Mouse (Mus musculus): ENCODE results near the gene Rgl2. TPM values are rescaled to one million over a fixed set of nuclear protein-coding genes. Genes with fewer than 3 reads are reported as not detected.

Gene Rgl2
- polyA plus RNA-seq, 1 experiment from 2014 or later: 52.7 TPM

DNA sequence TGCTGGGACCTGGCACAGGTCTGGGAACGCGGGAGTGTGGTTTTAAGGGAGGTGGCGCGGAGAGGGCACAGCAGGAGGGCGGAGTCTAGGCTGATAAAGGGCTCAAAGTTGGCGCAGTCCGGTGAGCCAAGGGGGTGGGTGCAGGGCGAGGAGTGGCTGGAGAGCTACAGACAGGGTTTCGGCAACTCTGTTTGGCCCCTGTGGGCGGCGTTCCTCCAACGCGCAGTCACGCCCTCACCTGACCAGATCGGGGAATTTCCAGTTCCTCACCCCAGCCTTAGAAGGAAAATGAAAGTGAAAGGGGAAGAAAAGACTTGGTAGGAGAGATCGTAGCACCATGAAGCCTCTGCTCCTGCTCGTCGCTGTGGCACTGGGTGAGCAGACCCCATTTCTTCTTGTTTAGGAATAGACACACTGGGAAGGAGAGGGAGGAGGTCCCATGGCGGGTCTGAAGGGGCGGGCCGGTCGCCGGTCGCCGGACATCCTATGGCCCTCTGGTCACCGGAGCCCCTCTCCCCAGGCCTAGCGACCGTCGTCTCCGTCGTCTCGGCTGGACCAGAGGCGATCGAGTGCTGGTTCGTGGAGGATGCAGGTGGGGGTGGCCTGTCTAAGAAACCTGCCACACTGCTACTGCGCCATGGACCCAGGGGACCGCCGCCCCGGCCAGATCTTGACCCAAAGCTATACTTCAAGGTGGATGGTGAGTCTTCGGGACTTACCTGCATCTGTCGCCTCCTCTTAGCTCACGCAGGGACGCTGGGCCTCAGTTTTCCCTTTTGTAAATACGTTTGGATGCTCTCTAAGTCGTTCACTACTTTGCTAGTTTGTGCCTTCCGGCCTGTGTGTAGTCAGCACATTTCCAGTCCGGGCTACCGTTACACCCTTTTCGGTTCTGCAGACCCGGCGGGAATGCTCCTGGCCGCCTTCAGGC, 9.7 kb upstream of the Rgl2 start:
- Histone ChIP-seq H3K4me3 (ENCODE audit: low read length) (peak overlapping the region; percentile 49), H3K9ac (ENCODE audit: low read depth, low read length) (peak overlapping the region; percentile 63), H3K4me1 (ENCODE audit: control insufficient read depth, insufficient read depth, low read depth, low read length) (peaks cover 30% of the 10 kb centered on the region), H3K36me3 (ENCODE audit: control insufficient read depth, insufficient read depth, low read length) (no peaks in the 10 kb centered on the region), H3K4me2 (ENCODE audit: low read length) (peak overlapping the region; percentile 78), H3K27ac (ENCODE audit: low read depth, low read length) (peak overlapping the region; percentile 60), H3K27me3 (replicated peaks; ENCODE audit: control insufficient read depth, insufficient read depth, low read length) (0 out of 2 replicates have a peak, but pooled peaks cover 3% of the 10 kb centered on the region), H3K9me3 (ENCODE audit: control insufficient read depth, low read length) (no peaks in the 10 kb centered on the region)
- 2% methylated on average over 51 of the region's 52 CpGs for WGBS
- ATAC-seq: no peak

- peak overlapping the region; percentile 78 for H3K4me2 ChIP-seq (ENCODE audit: low read length)
- H3K27ac ChIP-seq (ENCODE audit: low read depth, low read length): peak overlapping the region; percentile 60
- H3K4me1 ChIP-seq (ENCODE audit: control insufficient read depth, insufficient read depth, low read depth, low read length): peaks cover 24% of the 10 kb centered on the region
- 0 out of 2 replicates have a peak, but pooled peaks cover 3% of the 10 kb centered on the region for H3K27me3 ChIP-seq (replicated peaks; ENCODE audit: control insufficient read depth, insufficient read depth, low read length)
- H3K9me3 ChIP-seq (ENCODE audit: control insufficient read depth, low read length): no peaks in the 10 kb centered on the region
- no peaks in the 10 kb centered on the region for H3K36me3 ChIP-seq (ENCODE audit: control insufficient read depth, insufficient read depth, low read length)
- no peak for ATAC-seq
- peak overlapping the region; percentile 49 for H3K4me3 ChIP-seq (ENCODE audit: low read length)
- H3K9ac ChIP-seq (ENCODE audit: low read depth, low read length): peak overlapping the region; percentile 63
- whole genome bisulfite sequencing: under 1% methylated on average over 36 of the region's 36 CpGs
These were observed 8.9 kb upstream of the Rgl2 start for GRCm38 (mm10) chr17:33920282-33921097.

- Histone ChIP-seq H3K9ac (ENCODE audit: low read depth, low read length) (no peak overlapping the region), H3K4me1 (ENCODE audit: control insufficient read depth, insufficient read depth, low read depth, low read length) (peaks cover 24% of the 10 kb centered on the region)
These were observed 8.0 kb upstream of the Rgl2 start for GRCm38 (mm10) chr17:33921361-33921760.

GRCm38 (mm10) chr17:33924577-33925283, 4.6 kb upstream of the Rgl2 start:
- no peaks in the 10 kb centered on the region for H3K9me3 ChIP-seq (ENCODE audit: control insufficient read depth, low read length)
- WGBS: 89% methylated on average over 10 of the region's 10 CpGs

More at GRCm38 (mm10) chr17:33921361-33921760, 8.0 kb upstream of the Rgl2 start:
- WGBS: 88% methylated on average over 7 of the region's 7 CpGs
- no peak overlapping the region for H3K4me2 ChIP-seq (ENCODE audit: low read length)
- H3K9me3 ChIP-seq (ENCODE audit: control insufficient read depth, low read length): no peaks in the 10 kb centered on the region
- H3K27me3 ChIP-seq (replicated peaks; ENCODE audit: control insufficient read depth, insufficient read depth, low read length): 0 out of 2 replicates have a peak, but pooled peaks cover 3% of the 10 kb centered on the region
- no peak for ATAC-seq
- no peak overlapping the region for H3K27ac ChIP-seq (ENCODE audit: low read depth, low read length)
- no peak overlapping the region for H3K4me3 ChIP-seq (ENCODE audit: low read length)
- no peaks in the 10 kb centered on the region for H3K36me3 ChIP-seq (ENCODE audit: control insufficient read depth, insufficient read depth, low read length)

DNA sequence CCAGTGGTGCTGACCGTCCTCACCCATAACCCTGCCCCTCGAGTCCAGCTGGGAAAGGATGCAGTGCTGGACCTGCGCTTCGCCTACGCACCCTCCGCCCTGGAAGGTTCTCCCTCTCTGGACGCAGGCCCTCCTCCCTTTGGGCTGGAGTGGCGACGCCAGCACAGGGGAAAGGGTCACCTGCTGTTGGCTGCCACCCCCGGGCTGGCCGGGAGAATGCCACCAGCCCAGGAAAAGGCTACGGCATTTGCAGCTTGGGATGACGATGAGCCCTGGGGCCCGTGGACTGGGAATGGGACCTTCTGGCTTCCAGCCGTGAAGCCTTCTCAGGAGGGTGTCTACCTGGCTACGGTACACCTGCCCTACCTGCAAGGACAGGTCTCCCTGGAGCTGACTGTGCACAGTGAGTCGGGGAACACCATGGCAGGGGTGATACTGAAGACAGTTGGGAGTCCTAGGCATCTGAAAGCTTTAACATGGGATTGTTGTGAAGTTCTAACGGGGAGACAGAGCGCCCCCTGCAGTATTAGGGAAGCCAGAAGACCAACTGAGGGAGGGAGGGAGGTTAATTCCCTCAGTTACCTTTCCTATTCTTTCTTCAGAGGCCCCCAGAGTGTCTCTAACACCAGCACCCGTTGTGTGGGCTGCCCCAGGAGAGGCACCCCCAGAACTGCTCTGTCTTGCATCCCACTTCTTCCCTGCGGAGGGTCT, 3.8 kb upstream of the Rgl2 start:
- WGBS: 85% methylated on average over 21 of the region's 21 CpGs
- H3K27me3 ChIP-seq (replicated peaks; ENCODE audit: control insufficient read depth, insufficient read depth, low read length): no peaks in the 10 kb centered on the region
- H3K36me3 ChIP-seq (ENCODE audit: control insufficient read depth, insufficient read depth, low read length): no peaks in the 10 kb centered on the region
- no peak overlapping the region for H3K27ac ChIP-seq (ENCODE audit: low read depth, low read length)
- no peak overlapping the region for H3K4me2 ChIP-seq (ENCODE audit: low read length)
- ATAC-seq: no peak
- H3K4me3 ChIP-seq (ENCODE audit: low read length): no peak overlapping the region
- H3K9ac ChIP-seq (ENCODE audit: low read depth, low read length): no peak overlapping the region
- peaks cover 6% of the 10 kb centered on the region for H3K4me1 ChIP-seq (ENCODE audit: control insufficient read depth, insufficient read depth, low read depth, low read length)
- H3K9me3 ChIP-seq (ENCODE audit: control insufficient read depth, low read length): no peaks in the 10 kb centered on the region

More at GRCm38 (mm10) chr17:33924577-33925283, 4.6 kb upstream of the Rgl2 start:
- Histone ChIP-seq H3K4me2 (ENCODE audit: low read length) (no peak overlapping the region), H3K27ac (ENCODE audit: low read depth, low read length) (no peak overlapping the region), H3K4me1 (ENCODE audit: control insufficient read depth, insufficient read depth, low read depth, low read length) (peaks cover 13% of the 10 kb centered on the region), H3K4me3 (ENCODE audit: low read length) (no peak overlapping the region), H3K36me3 (ENCODE audit: control insufficient read depth, insufficient read depth, low read length) (no peaks in the 10 kb centered on the region), H3K27me3 (replicated peaks; ENCODE audit: control insufficient read depth, insufficient read depth, low read length) (no peaks in the 10 kb centered on the region), H3K9ac (ENCODE audit: low read depth, low read length) (no peak overlapping the region)
- no peak for ATAC-seq

DNA sequence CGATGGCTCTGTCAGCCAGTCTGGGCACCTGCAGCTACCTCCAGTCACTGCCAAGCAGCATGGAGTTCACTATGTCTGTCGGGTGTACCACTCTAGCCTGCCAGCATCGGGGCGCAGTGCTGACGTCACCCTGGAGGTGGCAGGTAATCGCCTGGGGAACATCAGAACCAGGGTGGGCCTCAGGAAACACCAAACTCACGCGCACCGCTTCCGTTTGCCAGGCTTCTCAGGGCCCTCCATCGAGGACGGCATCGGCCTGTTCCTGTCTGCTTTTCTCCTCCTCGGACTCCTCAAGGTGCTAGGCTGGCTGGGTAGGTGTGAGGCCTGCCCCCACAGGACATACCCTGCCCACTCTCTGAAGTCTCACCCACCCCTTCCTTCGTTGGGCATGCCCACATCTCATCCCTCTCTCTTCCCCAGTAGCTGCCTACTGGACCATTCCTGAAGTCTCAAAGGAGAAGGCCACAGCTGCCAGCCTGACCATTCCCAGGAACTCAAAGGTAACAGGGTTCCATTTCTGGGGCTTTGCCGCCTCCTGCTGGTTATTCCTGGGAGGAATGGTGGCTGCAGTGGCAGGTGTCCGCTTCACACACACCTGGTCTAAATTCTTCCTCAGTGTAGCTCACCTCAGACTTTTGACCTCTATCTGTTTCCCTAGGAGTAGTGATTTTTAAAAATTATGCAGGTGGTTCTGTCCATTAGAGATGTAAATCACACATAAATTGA, 3.0 kb upstream of the Rgl2 start:
- 74% methylated on average over 17 of the region's 17 CpGs for whole genome bisulfite sequencing
- H3K27ac ChIP-seq (ENCODE audit: low read depth, low read length): no peak overlapping the region
- H3K9ac ChIP-seq (ENCODE audit: low read depth, low read length): no peak overlapping the region
- H3K9me3 ChIP-seq (ENCODE audit: control insufficient read depth, low read length): no peaks in the 10 kb centered on the region
- H3K4me2 ChIP-seq (ENCODE audit: low read length): no peak overlapping the region
- H3K4me1 ChIP-seq (ENCODE audit: control insufficient read depth, insufficient read depth, low read depth, low read length): peaks cover 10% of the 10 kb centered on the region
- no peaks in the 10 kb centered on the region for H3K27me3 ChIP-seq (replicated peaks; ENCODE audit: control insufficient read depth, insufficient read depth, low read length)
- H3K36me3 ChIP-seq (ENCODE audit: control insufficient read depth, insufficient read depth, low read length): no peaks in the 10 kb centered on the region
- H3K4me3 ChIP-seq (ENCODE audit: low read length): no peak overlapping the region
- ATAC-seq: no peak

DNA sequence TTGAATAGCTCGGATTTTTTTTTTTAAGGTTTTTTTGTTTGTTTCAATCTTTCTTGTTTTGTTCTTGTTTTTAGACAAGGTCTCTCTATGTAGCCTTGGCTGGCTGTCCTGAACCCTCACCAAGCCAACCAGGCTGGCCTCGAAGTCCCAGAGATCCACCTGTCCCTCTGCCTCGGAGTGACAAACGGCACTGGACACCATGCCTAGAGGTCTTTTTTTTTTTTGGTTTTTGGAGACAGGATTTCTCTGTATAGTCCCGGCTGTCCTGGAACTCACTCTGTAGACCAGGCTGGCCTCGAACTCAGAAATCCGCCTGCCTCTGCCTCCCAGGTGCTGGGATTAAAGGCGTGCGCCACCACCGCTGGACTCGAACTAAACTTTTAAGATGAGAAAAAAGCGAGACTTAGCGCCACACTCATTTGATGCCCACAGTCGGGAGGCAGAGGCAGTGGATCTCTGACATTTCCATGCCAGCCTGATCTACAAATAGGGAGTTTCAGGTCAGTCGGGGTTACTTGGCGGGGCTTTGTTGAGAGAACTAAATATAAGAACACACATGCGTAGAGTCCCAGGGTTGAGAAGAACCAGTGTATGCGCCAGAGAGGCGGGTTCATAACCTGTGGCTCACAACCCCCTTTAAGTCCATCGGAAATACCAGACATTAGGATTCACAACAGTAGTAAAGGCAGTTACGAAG, 944 bp upstream of the Rgl2 start:
- Histone ChIP-seq H3K9me3 (ENCODE audit: control insufficient read depth, low read length) (no peaks in the 10 kb centered on the region), H3K27ac (ENCODE audit: low read depth, low read length) (no peak overlapping the region; the same call in 1 of the 2 replicates), H3K9ac (ENCODE audit: low read depth, low read length) (peak overlapping the region; percentile 74), H3K36me3 (ENCODE audit: control insufficient read depth, insufficient read depth, low read length) (peaks cover 6% of the 10 kb centered on the region), H3K27me3 (replicated peaks; ENCODE audit: control insufficient read depth, insufficient read depth, low read length) (no peaks in the 10 kb centered on the region), H3K4me1 (ENCODE audit: control insufficient read depth, insufficient read depth, low read depth, low read length) (peaks cover 12% of the 10 kb centered on the region), H3K4me3 (ENCODE audit: low read length) (peak overlapping the region; percentile 73), H3K4me2 (ENCODE audit: low read length) (peak overlapping the region; percentile 92)
- ATAC-seq: no peak
- WGBS: 64% methylated on average over 21 of the region's 21 CpGs
